Mouse (Mus musculus) lung, postnatal 0 days (tissue): ENCODE data around the gene Atp5h. TPM values are rescaled to one million over a fixed set of nuclear protein-coding genes. Genes with fewer than 3 reads are reported as not detected.
"Not testable (repeated sequence)": the region's sequence is repeated elsewhere in the genome, so short reads cannot be mapped to it uniquely, and the experiment has no call there.

ENCODE experiments used
- ATAC-seq: fragments of 200-750 bp; cut with Nextera tagmentation; 2 replicates; pipeline ENCODE4 v1.8.0; 2017; ENCODE audit warnings: moderate library complexity
- DNase-seq: peaks from one replicate; pipeline ENCODE4 v3.0.0-alpha.2; 2016; ENCODE audit warnings: low spot score
- H3K27ac ChIP-seq: fragments of 300-500 bp; sonication (generic); 2 replicates; pipeline ENCODE4 v1.5.1; 2014; ENCODE audit warnings: antibody characterized with exemption, mild to moderate bottlenecking, low read length, mixed read lengths
- H3K27me3 ChIP-seq: fragments of 300-500 bp; sonication (generic); replicated peaks from 2 replicates; pipeline ENCODE4 v1.6.1; 2014; ENCODE audit warnings: low read length, mixed read lengths; ENCODE audit not compliant: insufficient read depth
- H3K36me3 ChIP-seq: fragments of 300-500 bp; sonication (generic); 2 replicates; pipeline ENCODE4 v1.6.1; 2014; ENCODE audit warnings: low read length, mixed read lengths; ENCODE audit not compliant: insufficient read depth
- H3K4me1 ChIP-seq: fragments of 300-500 bp; sonication (generic); 2 replicates; pipeline ENCODE4 v1.6.1; 2014; ENCODE audit warnings: antibody characterized with exemption, low read depth, low read length, mixed read lengths; ENCODE audit not compliant: insufficient read depth
- H3K4me2 ChIP-seq: fragments of 300-500 bp; sonication (generic); replicated peaks from 2 replicates; pipeline ENCODE4 v1.6.1; 2014; ENCODE audit warnings: low read depth, mild to moderate bottlenecking, low read length, moderate library complexity, mixed read lengths
- H3K4me3 ChIP-seq: fragments of 300-500 bp; sonication (generic); 2 replicates; pipeline ENCODE4 v1.5.1; 2014; ENCODE audit warnings: low read depth, low read length
- H3K9ac ChIP-seq: fragments of 300-500 bp; sonication (generic); replicated peaks from 2 replicates; pipeline ENCODE4 v1.6.1; 2014; ENCODE audit warnings: low read depth, mild to moderate bottlenecking
- H3K9me3 ChIP-seq: fragments of 300-500 bp; sonication (generic); 2 replicates; pipeline ENCODE4 v1.6.1; 2016; ENCODE audit warnings: low read length, mixed read lengths
- CTCF ChIP-seq: IDR thresholded peaks from 2 replicates; pipeline ENCODE4 v1.5.1; 2016; ENCODE audit warnings: antibody characterized with exemption, mild to moderate bottlenecking
- EP300 ChIP-seq: IDR thresholded peaks from 2 replicates; pipeline ENCODE4 v1.6.1; 2016; ENCODE audit warnings: antibody characterized with exemption, mild to moderate bottlenecking, control low read depth
- WGBS: fragments of 180-500 bp; shearing (Covaris S2); extraction: QIAGEN DNeasy Blood & Tissue Kit; methylation state at CpG from one replicate; pipeline ENCODE4 v1.1.7; 2014; 5-methylcytosine and 5-hydroxymethylcytosine counted together
- polyA plus RNA-seq: library from polyadenylated mRNA; unstranded; fragments of >200 nt; fragmentation: Nextera tagmentation; extraction: Ambion mirVana; gene quantifications from 2 replicates; pipeline ENCODE4 v1.2.1, GENCODE M21; 2015

Gene Atp5h
- polyA plus RNA-seq, 1 experiment from 2014 or later = 721 TPM

- no peak overlapping the region for H3K4me3 ChIP-seq
- no peaks in the 10 kb centered on the region for H3K4me1 ChIP-seq
- H3K4me2 ChIP-seq = no peak overlapping the region; the same call in 1 of the 2 replicates
- no peak for ATAC-seq
- no peak overlapping the region for H3K27ac ChIP-seq
- H3K9me3 ChIP-seq = no peaks in the 10 kb centered on the region
- peaks cover 5% of the 10 kb centered on the region for H3K36me3 ChIP-seq
- DNase-seq = no peak
- 61% methylated on average over 31 of the region's 34 CpGs for WGBS
- H3K9ac ChIP-seq = no peak overlapping the region
- H3K27me3 ChIP-seq = no peaks in the 10 kb centered on the region
- no peak for TF ChIP-seq CTCF
- TF ChIP-seq EP300 = no peak
These were observed 25.9 kb downstream of the Atp5h start for GRCm38 (mm10) chr11:115393721-115394325.

- no peaks in the 10 kb centered on the region for H3K4me1 ChIP-seq
- no peak for ATAC-seq
- 88% methylated on average over 7 of the region's 7 CpGs for WGBS
These were observed 28.4 kb downstream of the Atp5h start for GRCm38 (mm10) chr11:115391358-115391757.

GRCm38 (mm10) chr11:115386859-115387258 lies 32.9 kb downstream of the Atp5h start:
- DNase-seq, ATAC-seq, H3K9ac ChIP-seq, H3K36me3 ChIP-seq, H3K4me2 ChIP-seq, H3K27ac ChIP-seq, H3K27me3 ChIP-seq, H3K9me3 ChIP-seq, H3K4me1 ChIP-seq, H3K4me3 ChIP-seq: not testable (repeated sequence)
- 87% methylated on average over 3 of the region's 3 CpGs for WGBS

More at GRCm38 (mm10) chr11:115391358-115391757, 28.4 kb downstream of the Atp5h start:
- Histone ChIP-seq H3K27ac (no peak overlapping the region), H3K4me2 (no peak overlapping the region), H3K4me3 (no peak overlapping the region), H3K9ac (no peak overlapping the region), H3K36me3 (peaks cover 5% of the 10 kb centered on the region), H3K27me3 (no peaks in the 10 kb centered on the region), H3K9me3 (no peaks in the 10 kb centered on the region)
- no peak for TF ChIP-seq EP300
- no peak for TF ChIP-seq CTCF
- no peak for DNase-seq

- peaks cover 3% of the 10 kb centered on the region; the same call in 1 of the 2 replicates for H3K4me1 ChIP-seq
- H3K4me3 ChIP-seq = no peak overlapping the region
- WGBS = 72% methylated on average over 5 of the region's 5 CpGs
- H3K27ac ChIP-seq = peak overlapping the region; percentile 82
- H3K4me2 ChIP-seq = no peak overlapping the region
- ATAC-seq (peak; percentile 33; the same call in 1 of the 2 replicates), DNase-seq (peak; percentile 32)
- no peak overlapping the region for H3K9ac ChIP-seq
- no peaks in the 10 kb centered on the region for H3K36me3 ChIP-seq
- H3K27me3 ChIP-seq = no peaks in the 10 kb centered on the region
- no peaks in the 10 kb centered on the region for H3K9me3 ChIP-seq
- TF ChIP-seq EP300 (no peak), CTCF (no peak)
These were observed 35.2 kb downstream of the Atp5h start for GRCm38 (mm10) chr11:115384587-115384986.

GRCm38 (mm10) chr11:115383701-115384474 lies 35.9 kb downstream of the Atp5h start:
- 35% methylated on average over 16 of the region's 16 CpGs for WGBS
- Histone ChIP-seq H3K9ac (no peak overlapping the region), H3K36me3 (no peaks in the 10 kb centered on the region), H3K27me3 (no peaks in the 10 kb centered on the region), H3K27ac (peak overlapping the region; percentile 82), H3K4me2 (peak overlapping the region; percentile 90), H3K9me3 (no peaks in the 10 kb centered on the region), H3K4me3 (no peak overlapping the region; the same call in 1 of the 2 replicates), H3K4me1 (peaks cover 3% of the 10 kb centered on the region; the same call in 1 of the 2 replicates)
- TF ChIP-seq CTCF (peak; percentile 12; the same call in 1 of the 2 replicates), EP300 (no peak)
- ATAC-seq = peak; percentile 48
- peak; percentile 66 for DNase-seq

- peaks cover 3% of the 10 kb centered on the region; the same call in 1 of the 2 replicates for H3K4me1 ChIP-seq
- WGBS = 17% methylated on average over 5 of the region's 5 CpGs
- H3K27me3 ChIP-seq = no peaks in the 10 kb centered on the region
- H3K9ac ChIP-seq = peak overlapping the region; percentile 71; the same call in 1 of the 2 replicates
- DNase-seq (no peak), ATAC-seq (no peak)
- peak overlapping the region; percentile 76 for H3K4me3 ChIP-seq
- H3K36me3 ChIP-seq = no peaks in the 10 kb centered on the region
- H3K4me2 ChIP-seq = peak overlapping the region; percentile 90
- no peaks in the 10 kb centered on the region for H3K9me3 ChIP-seq
- TF ChIP-seq CTCF (no peak), EP300 (no peak)
- H3K27ac ChIP-seq = 0 out of 2 replicates have a peak overlapping the region, but pooled peaks have one; percentile 69
These were observed 36.9 kb downstream of the Atp5h start for GRCm38 (mm10) chr11:115382891-115383290.
